Mouse (Mus musculus) erythroblast, embryonic 14.5 days (primary cell): ENCODE data around the gene Umad1.

ENCODE experiments used
- GATA1 ChIP-seq: IDR thresholded peaks from 2 replicates; pipeline ENCODE4 v1.6.1; 2012; ENCODE audit warnings: low read length, inconsistent platforms, mixed read lengths
- TAL1 ChIP-seq: IDR thresholded peaks from 3 replicates; pipeline ENCODE4 v1.6.1; 2012; ENCODE audit warnings: low read length, inconsistent platforms, mixed read lengths

DNA sequence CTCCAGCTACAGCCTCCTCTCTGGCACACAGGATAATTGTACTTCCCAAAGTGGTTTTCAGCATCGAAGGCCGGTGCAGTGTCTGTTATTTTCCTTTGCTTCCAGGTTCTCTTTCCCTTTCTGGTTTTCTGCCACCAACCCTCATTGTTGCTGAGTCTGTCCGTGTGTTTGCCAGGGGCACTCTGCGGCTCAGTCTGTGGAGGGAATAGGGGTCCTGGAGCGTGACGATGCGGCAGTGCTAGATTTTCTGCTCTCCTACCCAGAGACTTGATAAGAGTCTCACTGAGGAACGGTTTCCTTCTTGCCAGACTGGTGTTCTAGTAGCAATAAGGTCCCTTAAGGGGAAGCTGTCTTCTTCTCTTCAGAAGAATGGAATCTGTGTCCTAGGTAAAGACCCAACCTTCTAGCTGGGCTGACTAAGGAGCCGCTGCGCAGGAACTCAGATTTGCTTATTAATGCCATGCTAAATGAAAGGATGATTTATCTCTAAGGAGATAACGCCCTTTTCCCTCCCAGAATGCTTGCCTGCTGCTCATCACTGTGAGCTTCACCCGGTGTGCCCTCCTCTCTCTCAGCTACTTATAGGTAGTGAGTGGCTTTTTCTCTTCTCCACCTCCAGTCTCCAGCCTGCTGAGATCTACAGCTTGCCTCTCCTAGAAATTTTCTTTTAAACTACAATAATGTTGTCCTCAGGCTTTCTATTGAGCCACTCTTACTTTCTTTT is 105.1 kb downstream of the Umad1 start:
- TF ChIP-seq GATA1: no peak
- TF ChIP-seq TAL1: no peak
